Mouse (Mus musculus) layer of hippocampus, adult 8-10 months (tissue): ENCODE results near the gene Gm21095. TPM values are rescaled to one million over a fixed set of nuclear protein-coding genes. Genes with fewer than 3 reads are reported as not detected.
"Not testable (repeated sequence)": the region's sequence is repeated elsewhere in the genome, so short reads cannot be mapped to it uniquely, and the experiment has no call there.

Experiments used
- DNase-seq, 2 experiments: peaks; one replicate each; pipeline ENCODE4 v3.0.0; 2022; ENCODE audit warnings: low spot score in 2 of 2
- total RNA-seq, 4 experiments: library from RNA; stranded (reverse); gene quantifications; 2 replicates each; pipeline ENCODE4 v1.2.4; 2022

Gene Gm21095
- total RNA-seq: not detected

GRCm38 (mm10) chrY:84096979-84097378, at the start of gene Gm21095:
Gm21095 (plus strand) TSS chrY:84097279.
- DNase-seq: not testable (repeated sequence)
